ENCODE assay signal across 7 mouse cellular contexts in the genomic region with DNA sequence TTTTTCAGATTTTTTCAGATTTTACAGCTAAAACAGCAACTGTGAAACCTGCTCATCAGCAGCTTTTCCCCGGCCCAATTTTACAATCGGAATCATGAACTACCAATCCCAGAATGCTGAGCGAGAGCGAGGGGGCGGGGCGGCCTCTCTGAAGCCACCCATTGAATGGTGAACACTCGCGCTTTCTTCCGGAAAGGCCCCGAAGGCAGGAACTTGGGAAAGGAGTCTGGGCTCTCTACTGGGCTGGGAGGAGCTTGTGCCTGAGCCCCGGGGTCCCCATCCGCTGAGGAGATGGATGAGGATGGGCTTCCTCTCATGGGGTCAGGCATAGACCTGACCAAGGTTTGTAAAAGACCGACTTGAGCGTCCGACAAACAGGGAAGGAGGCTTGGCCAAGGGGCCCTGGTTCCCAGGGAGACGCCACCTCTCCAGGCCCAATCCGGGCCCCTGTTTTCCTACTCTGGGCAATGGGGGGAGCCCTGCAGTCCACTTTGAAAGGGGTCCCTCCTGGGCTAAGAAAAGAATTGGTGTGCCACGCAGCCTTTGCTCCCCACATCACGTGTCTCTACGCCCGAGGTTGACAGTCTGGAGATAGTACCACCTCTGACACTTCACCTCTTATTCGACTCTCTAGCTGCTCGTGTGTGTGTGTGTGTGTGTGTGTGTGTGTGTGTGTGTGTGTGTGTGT. TPM values are rescaled to one million over a fixed set of nuclear protein-coding genes. Genes with fewer than 3 reads are reported as not detected.
A peak's percentile ranks its signal among the peaks of the same experiment; 100 is the strongest.
DNase-seq lines count a peak whose midpoint lies in the region; ATAC-seq lines count a peak whose summit lies in the region.

Gene Washc3 (plus strand): TSS at position 143 of the 688 bp plus-strand sequence.

- peak within 1 kb of the TSS; percentile 77 for H3K27ac ChIP-seq in intestine, embryonic 15.5 days
- peak within 1 kb of the TSS; percentile 93 for H3K27ac ChIP-seq in midbrain, embryonic 10.5 days (replicated peaks)

- peak within 1 kb of the TSS; percentile 69 for H3K4me2 ChIP-seq in intestine, embryonic 15.5 days (replicated peaks)

- H3K4me1 ChIP-seq in intestine, embryonic 15.5 days (replicated peaks): peaks cover 3% of the 10 kb centered on the region
- H3K4me1 ChIP-seq in midbrain, embryonic 10.5 days: peaks cover 12% of the 10 kb centered on the region

- intact Hi-C loops in gastrocnemius, postnatal 36 days (cut with DNase I): no loop called here
- intact Hi-C loops in left cerebral cortex, postnatal 25 days (cut with DNase I): no loop called here

- peaks cover 6% of the 10 kb centered on the region; the same call in 1 of the 2 replicates for H3K36me3 ChIP-seq in intestine, embryonic 15.5 days
- H3K36me3 ChIP-seq in midbrain, embryonic 10.5 days: peaks cover 13% of the 10 kb centered on the region; the same call in 1 of the 2 replicates

- H3K4me3 ChIP-seq in intestine, embryonic 15.5 days (replicated peaks): peak within 1 kb of the TSS; percentile 61
- H3K4me3 ChIP-seq in midbrain, embryonic 10.5 days: peak within 1 kb of the TSS; percentile 72

- H3K9me3 ChIP-seq in intestine, embryonic 15.5 days: no peaks in the 10 kb centered on the region
- H3K9me3 ChIP-seq in midbrain, embryonic 10.5 days (replicated peaks): no peaks in the 10 kb centered on the region

- no peaks in the 10 kb centered on the region for H3K27me3 ChIP-seq in intestine, embryonic 15.5 days (replicated peaks)
- H3K27me3 ChIP-seq in midbrain, embryonic 10.5 days (ENCODE audit: low read depth, poor library complexity, severe bottlenecking): no peaks in the 10 kb centered on the region

- peak within 1 kb of the TSS; percentile 72 for H3K9ac ChIP-seq in intestine, embryonic 15.5 days

- peak; percentile 99 for ATAC-seq in intestine, embryonic 15.5 days

- WGBS in intestine, embryonic 15.5 days: under 1% methylated on average over 23 of the region's 23 CpGs
- 5% methylated on average over 23 of the region's 23 CpGs for WGBS in midbrain, embryonic 10.5 days

- peak; percentile 93 for DNase-seq in adrenal gland, adult 2 months
- DNase-seq in embryo, embryonic 11.5 days (ENCODE audit: low read depth, low spot score): peak; percentile 85
- peak; percentile 85 to 89 for DNase-seq in gastrocnemius, postnatal 36 days
- DNase-seq in left cerebral cortex, postnatal 25 days (ENCODE audit: low spot score in 2 of 2): peak; percentile 92 to 97
- DNase-seq in midbrain, embryonic 10.5 days (ENCODE audit: low spot score): peak; percentile 90
- DNase-seq in right cerebral cortex, postnatal 4 days: peak; percentile 92

RNA-seq across cellular contexts. Expression of gene Washc3, which starts in this region (rescaled TPM):
- total RNA-seq in adrenal gland, adult 2 months (2021): 10 to 100 TPM; 52.5 to 55.0 TPM
- polyA plus RNA-seq in adrenal gland, adult 2 months (2012; rRNA removed): 3.8 and 6.2 TPM in 2 replicates
- 10 to 100 TPM; 27.6 to 30.4 TPM for total RNA-seq in gastrocnemius, postnatal 36 days (2021)
- 63.2 and 68.6 TPM in 2 replicates for polyA plus RNA-seq in intestine, embryonic 15.5 days (2015; fragmentation: Nextera tagmentation; extraction: Ambion mirVana)
- total RNA-seq in left cerebral cortex, postnatal 25 days (2021): 10 to 100 TPM; 24.3 to 25.7 TPM
- 47.1 and 48.0 TPM in 2 replicates for polyA plus RNA-seq in midbrain, embryonic 10.5 days (2016; fragmentation: Nextera tagmentation; extraction: Ambion mirVana)

Comparison
In these comparisons a context has a peak if more than half of its experiments do, and no peak if none do; other contexts are left out.
1. Peak in every context shown above with its lines: DNase-seq, ATAC-seq, H3K4me3 ChIP-seq and H3K27ac ChIP-seq.